Mouse (Mus musculus): Measurements from ENCODE around the gene Hspa2. TPM values are rescaled to one million over a fixed set of nuclear protein-coding genes. Genes with fewer than 3 reads are reported as not detected.

Gene Hspa2
- total and polyA plus RNA-seq, 3 experiments, result 3.4 to 5.3 (median 3.8) TPM

GRCm38 (mm10) chr12:76405183-76405970, 1.4 kb downstream of the Hspa2 start:
- TF ChIP-seq JUND (conservative IDR thresholded peaks at IDR 0.05; ENCODE audit: low read depth, low read length), result no peak
- no peak for TF ChIP-seq NRF1 (IDR thresholded peaks at IDR 0.05; ENCODE audit: low read depth, low read length)
- TF ChIP-seq IRF4 (IDR thresholded peaks at IDR 0.05; ENCODE audit: low read depth, low read length), result no peak
- TF ChIP-seq GABPA (IDR thresholded peaks at IDR 0.05; ENCODE audit: insufficient replicate concordance, low read depth, low read length), result no peak
- no peak for TF ChIP-seq EP300 (IDR thresholded peaks at IDR 0.05; ENCODE audit: low read length)
- no peak for TF ChIP-seq ETS1 (conservative IDR thresholded peaks at IDR 0.05; ENCODE audit: low read depth, low read length)
- no peak for TF ChIP-seq UBTF (IDR thresholded peaks at IDR 0.05; ENCODE audit: low read depth, low read length)
- no peak for TF ChIP-seq MXI1 (IDR thresholded peaks at IDR 0.05; ENCODE audit: low read depth, low read length)
- TF ChIP-seq KAT2A (IDR thresholded peaks at IDR 0.05; ENCODE audit: insufficient replicate concordance, low read length), result no peak
- no peak for TF ChIP-seq ZMIZ1 (IDR thresholded peaks at IDR 0.05; ENCODE audit: low read depth, low read length)
- no peaks in the 10 kb centered on the region for H3K27me3 ChIP-seq (replicated peaks)
- peaks cover 0 to 10% of the 10 kb centered on the region in 2 experiments; a peak in 2 of 4 replicates for H3K4me1 ChIP-seq (ENCODE audit: control insufficient read depth in 1 of 2, insufficient read depth in 2 of 2)
- H3K27ac ChIP-seq (ENCODE audit: insufficient read depth, low read depth), result no peak overlapping the region
- in situ Hi-C loops (cut with MboI; ENCODE audit: low pct_ligation_motif_present, low pct_unique_long_range_greater_than_20kb, low sequenced_read_pairs) (loop anchor here (5.0 kb wide), 1 partner anchor 33 kb away; the partner anchor contains the start of gene Zbtb1), dilution Hi-C loops (cut with MboI; ENCODE audit: extremely low pct_ligation_motif_present, extremely low pct_unique_long_range_greater_than_20kb, low sequenced_read_pairs) (no loop called here)
- no peak overlapping the region for H3K4me3 ChIP-seq (replicated peaks in 1 of 3; ENCODE audit: low read depth in 2 of 3, low read length in 2 of 3, poor library complexity in 1 of 3)
- no peak for DNase-seq (ENCODE audit: extremely low read depth)
- no peak overlapping the region for H3K4me2 ChIP-seq (ENCODE audit: insufficient read depth, low read depth, poor library complexity, severe bottlenecking)
- H3K79me2 ChIP-seq (replicated peaks; ENCODE audit: control insufficient read depth, extremely low read depth, insufficient read depth, poor library complexity, severe bottlenecking), result no peaks in the 10 kb centered on the region
- peaks cover 2 to 12% of the 10 kb centered on the region in 2 experiments for H3K36me3 ChIP-seq (replicated peaks in 1 of 2; ENCODE audit: control insufficient read depth in 1 of 2, insufficient read depth in 1 of 2, low read length in 1 of 2)
- no peak overlapping the region for H3K9ac ChIP-seq (ENCODE audit: insufficient read depth, low read depth)
- peaks cover 21% of the 10 kb centered on the region for H3K9me3 ChIP-seq (replicated peaks; ENCODE audit: low read length)

GRCm38 (mm10) chr12:76405971-76406370, 2.0 kb downstream of the Hspa2 start:
- DNase-seq (ENCODE audit: extremely low read depth), result no peak
- Histone ChIP-seq H3K9me3 (replicated peaks; ENCODE audit: low read length) (peaks cover 21% of the 10 kb centered on the region), H3K27ac (ENCODE audit: insufficient read depth, low read depth) (no peak overlapping the region), H3K36me3 (replicated peaks in 1 of 2; ENCODE audit: control insufficient read depth in 1 of 2, insufficient read depth in 1 of 2, low read length in 1 of 2) (peaks cover 2 to 12% of the 10 kb centered on the region in 2 experiments), H3K27me3 (replicated peaks) (no peaks in the 10 kb centered on the region), H3K4me2 (ENCODE audit: insufficient read depth, low read depth, poor library complexity, severe bottlenecking) (no peak overlapping the region), H3K4me3 (replicated peaks in 1 of 3; ENCODE audit: low read depth in 2 of 3, low read length in 2 of 3, poor library complexity in 1 of 3) (no peak overlapping the region), H3K4me1 (ENCODE audit: control insufficient read depth in 1 of 2, insufficient read depth in 2 of 2) (peaks cover 0 to 10% of the 10 kb centered on the region in 2 experiments; a peak in 2 of 4 replicates), H3K79me2 (replicated peaks; ENCODE audit: control insufficient read depth, extremely low read depth, insufficient read depth, poor library complexity, severe bottlenecking) (no peaks in the 10 kb centered on the region), H3K9ac (ENCODE audit: insufficient read depth, low read depth) (no peak overlapping the region)
- dilution Hi-C loops (cut with MboI; ENCODE audit: extremely low pct_ligation_motif_present, extremely low pct_unique_long_range_greater_than_20kb, low sequenced_read_pairs), result no loop called here
- in situ Hi-C loops (cut with MboI; ENCODE audit: low pct_ligation_motif_present, low pct_unique_long_range_greater_than_20kb, low sequenced_read_pairs), result loop anchor here (5.0 kb wide), 1 partner anchor 34 kb away; the partner anchor contains the start of gene Zbtb1
- no peak for TF ChIP-seq GABPA (IDR thresholded peaks at IDR 0.05; ENCODE audit: insufficient replicate concordance, low read depth, low read length)

- Histone ChIP-seq H3K9me3 (replicated peaks; ENCODE audit: low read length) (peaks cover 19% of the 10 kb centered on the region), H3K9ac (ENCODE audit: insufficient read depth, low read depth) (no peak overlapping the region), H3K36me3 (replicated peaks in 1 of 2; ENCODE audit: control insufficient read depth in 1 of 2, insufficient read depth in 1 of 2, low read length in 1 of 2) (peaks cover 2 to 12% of the 10 kb centered on the region in 2 experiments), H3K4me2 (ENCODE audit: insufficient read depth, low read depth, poor library complexity, severe bottlenecking) (no peak overlapping the region), H3K27me3 (replicated peaks) (no peaks in the 10 kb centered on the region), H3K4me1 (ENCODE audit: control insufficient read depth in 1 of 2, insufficient read depth in 2 of 2) (peaks cover 0 to 10% of the 10 kb centered on the region in 2 experiments; a peak in 2 of 4 replicates), H3K27ac (ENCODE audit: insufficient read depth, low read depth) (no peak overlapping the region), H3K4me3 (replicated peaks in 1 of 3; ENCODE audit: low read depth in 2 of 3, low read length in 2 of 3, poor library complexity in 1 of 3) (no peak overlapping the region), H3K79me2 (replicated peaks; ENCODE audit: control insufficient read depth, extremely low read depth, insufficient read depth, poor library complexity, severe bottlenecking) (no peaks in the 10 kb centered on the region)
- in situ Hi-C loops (cut with MboI; ENCODE audit: low pct_ligation_motif_present, low pct_unique_long_range_greater_than_20kb, low sequenced_read_pairs) (loop anchor here (5.0 kb wide), 1 partner anchor 35 kb away; the partner anchor contains the start of gene Zbtb1), dilution Hi-C loops (cut with MboI; ENCODE audit: extremely low pct_ligation_motif_present, extremely low pct_unique_long_range_greater_than_20kb, low sequenced_read_pairs) (no loop called here)
- TF ChIP-seq POLR2A (IDR thresholded peaks at IDR 0.05; ENCODE audit: low read depth, low read length), result no peak
- TF ChIP-seq GABPA (IDR thresholded peaks at IDR 0.05; ENCODE audit: insufficient replicate concordance, low read depth, low read length), result no peak
- no peak for DNase-seq (ENCODE audit: extremely low read depth)
These were observed 3.2 kb downstream of the Hspa2 start for GRCm38 (mm10) chr12:76407184-76407583.

All from CH12.LX (cell line).